Mouse (Mus musculus) gastrocnemius, adult 18-20 months (tissue): ENCODE results near the gene Rhof. TPM values are rescaled to one million over a fixed set of nuclear protein-coding genes. Genes with fewer than 3 reads are reported as not detected.

Experiments
- DNase-seq: peaks from one replicate; pipeline ENCODE4 v3.0.0; 2021; ENCODE audit warnings: low spot score
- total RNA-seq, 2 experiments: library from RNA; stranded (reverse); gene quantifications; 2 replicates each; pipeline ENCODE4 v1.2.3; 2021

Gene Rhof
- total RNA-seq, 2 experiments from 2014 or later: 0.09 to 0.24 TPM

- no peak for DNase-seq
These were observed 18.4 kb downstream of the Rhof start for GRCm38 (mm10) chr5:123114109-123114508.

- no peak for DNase-seq
These were observed 22.2 kb downstream of the Rhof start for GRCm38 (mm10) chr5:123110296-123110721.

GRCm38 (mm10) chr5:123109452-123110203, 22.9 kb downstream of the Rhof start:
- no peak for DNase-seq

- DNase-seq: no peak
These were observed 27.7 kb downstream of the Rhof start for GRCm38 (mm10) chr5:123104769-123105168.

GRCm38 (mm10) chr5:123103556-123103955, 28.9 kb downstream of the Rhof start:
- DNase-seq: peak; percentile 39

GRCm38 (mm10) chr5:123102376-123102775, 30.1 kb downstream of the Rhof start:
- DNase-seq: no peak

GRCm38 (mm10) chr5:123098487-123098886, 34.0 kb downstream of the Rhof start:
- no peak for DNase-seq

- DNase-seq: no peak
These were observed 36.2 kb downstream of the Rhof start for GRCm38 (mm10) chr5:123096299-123096698.

- DNase-seq: no peak
These were observed 38.1 kb downstream of the Rhof start for GRCm38 (mm10) chr5:123094238-123094991.

- DNase-seq: no peak
These were observed 39.3 kb downstream of the Rhof start for GRCm38 (mm10) chr5:123093077-123093633.

GRCm38 (mm10) chr5:123090560-123091306, 41.8 kb downstream of the Rhof start:
- DNase-seq: no peak

- no peak for DNase-seq
These were observed 43.7 kb downstream of the Rhof start for GRCm38 (mm10) chr5:123088784-123089183.

- DNase-seq: no peak
These were observed 46.0 kb downstream of the Rhof start for GRCm38 (mm10) chr5:123086501-123086900.

- DNase-seq: no peak
These were observed 49.0 kb downstream of the Rhof start for GRCm38 (mm10) chr5:123083340-123084050.

- no peak for DNase-seq
These were observed 52.0 kb downstream of the Rhof start for GRCm38 (mm10) chr5:123080510-123080909.

GRCm38 (mm10) chr5:123080041-123080440, 52.5 kb downstream of the Rhof start:
- DNase-seq: peak; percentile 47

GRCm38 (mm10) chr5:123079568-123079967, 52.9 kb downstream of the Rhof start:
- no peak for DNase-seq

GRCm38 (mm10) chr5:123076419-123077281, 55.8 kb downstream of the Rhof start:
- peak; percentile 36 for DNase-seq

- DNase-seq: peak; percentile 95
These were observed 56.7 kb downstream of the Rhof start for GRCm38 (mm10) chr5:123075576-123076418.
